Mouse (Mus musculus) mature B cell (primary cell): Measurements from ENCODE around the gene Tent5c.
"Not testable (repeated sequence)": the region's sequence is repeated elsewhere in the genome, so short reads cannot be mapped to it uniquely, and the experiment has no call there.

Experiments used
- in situ Hi-C: fragments of 300-500 bp; cut with MboI; formaldehyde crosslinking; loops from 2 replicates; pipeline ENCODE4 v1.14.3; 2019

Gene Tent5c

GRCm38 (mm10) chr3:100438461-100439002 lies 50.6 kb downstream of the Tent5c start:
- in situ Hi-C loops, result no loop called here

GRCm38 (mm10) chr3:100436756-100437155 lies 52.4 kb downstream of the Tent5c start:
- in situ Hi-C loops, result no loop called here

DNA sequence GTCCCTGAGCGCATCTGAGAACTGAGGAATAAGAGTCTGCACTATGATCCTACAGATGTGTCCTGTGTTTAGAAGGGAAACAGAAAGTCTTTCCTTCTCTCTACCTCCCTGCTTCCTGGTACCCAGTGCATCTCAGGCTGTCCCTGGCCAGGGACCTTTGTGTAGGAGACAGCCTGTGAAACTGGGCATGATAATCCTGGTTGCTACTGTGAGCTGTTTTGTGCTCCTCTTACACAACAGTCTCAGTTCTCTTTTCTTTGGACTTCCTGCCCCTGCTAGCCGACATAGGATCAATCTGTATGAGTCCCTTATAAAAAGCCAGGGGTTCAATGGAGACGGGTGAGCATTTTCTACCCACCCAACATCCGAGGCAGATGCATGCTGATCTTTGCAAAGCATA lies 57.4 kb downstream of the Tent5c start:
- in situ Hi-C loops, result no loop called here

GRCm38 (mm10) chr3:100430731-100431130 lies 58.4 kb downstream of the Tent5c start:
- in situ Hi-C loops, result no loop called here

- in situ Hi-C loops, result no loop called here
These were observed 59.0 kb downstream of the Tent5c start for GRCm38 (mm10) chr3:100430101-100430500.

DNA sequence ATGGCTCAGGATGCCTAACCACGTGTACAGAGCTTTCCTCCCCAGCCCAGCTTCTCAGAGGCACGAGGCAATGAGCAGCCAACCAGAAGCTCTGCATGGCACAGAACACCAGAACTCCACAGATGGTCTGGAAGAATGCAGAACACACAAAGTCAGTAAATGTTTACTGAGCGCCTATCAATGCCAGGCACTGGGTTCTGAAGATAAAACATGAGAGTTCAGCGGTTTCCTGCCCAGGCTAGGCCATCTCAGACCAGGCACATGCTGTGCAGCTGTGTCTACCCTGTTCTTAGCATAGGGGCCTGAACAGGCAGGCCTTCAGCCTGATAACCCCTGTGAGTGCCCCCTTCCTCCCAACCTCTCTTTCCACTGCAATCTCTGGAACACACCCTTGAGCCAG lies 59.5 kb downstream of the Tent5c start:
- in situ Hi-C loops, result no loop called here

GRCm38 (mm10) chr3:100427548-100427947 lies 61.6 kb downstream of the Tent5c start:
- in situ Hi-C loops, result no loop called here

- in situ Hi-C loops, result no loop called here
These were observed 66.5 kb downstream of the Tent5c start for GRCm38 (mm10) chr3:100422392-100423167.

DNA sequence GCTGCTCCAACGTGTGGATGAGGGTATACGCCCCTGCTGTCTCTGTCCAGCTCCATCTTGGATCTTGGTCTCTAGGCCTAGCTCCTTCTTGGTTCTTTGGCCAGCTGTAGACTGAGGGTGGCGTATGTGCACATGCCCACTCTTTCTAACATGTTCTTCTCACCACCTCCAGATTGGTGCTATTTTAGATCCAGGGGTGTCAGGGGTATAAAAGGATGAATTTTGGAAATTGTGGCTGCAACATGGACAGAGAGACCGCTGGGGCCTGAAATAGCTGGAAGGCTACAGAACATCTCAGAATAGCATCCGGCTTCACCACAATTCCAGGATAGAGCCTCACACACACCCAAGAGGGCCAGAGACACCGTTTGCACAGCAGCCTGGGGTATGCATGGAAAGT lies 67.8 kb downstream of the Tent5c start:
- in situ Hi-C loops, result no loop called here

DNA sequence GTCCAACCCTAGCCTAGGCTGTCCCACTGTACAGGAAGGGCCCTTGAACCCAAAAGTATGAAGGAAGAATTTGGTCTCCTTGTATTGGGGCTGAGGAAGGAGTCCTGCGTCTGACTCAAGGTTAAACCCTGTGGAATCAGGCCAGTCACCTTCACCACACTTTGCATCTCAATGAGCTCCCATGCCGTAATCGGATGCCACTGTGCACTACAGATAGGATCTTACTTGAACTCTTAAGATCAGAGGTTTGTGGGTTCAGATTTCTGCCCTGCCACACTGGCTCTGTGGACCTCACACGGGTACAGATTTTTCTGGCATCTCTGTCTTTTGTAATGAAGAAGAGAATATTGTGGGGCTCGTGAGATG lies 68.5 kb downstream of the Tent5c start:
- in situ Hi-C loops, result no loop called here

DNA sequence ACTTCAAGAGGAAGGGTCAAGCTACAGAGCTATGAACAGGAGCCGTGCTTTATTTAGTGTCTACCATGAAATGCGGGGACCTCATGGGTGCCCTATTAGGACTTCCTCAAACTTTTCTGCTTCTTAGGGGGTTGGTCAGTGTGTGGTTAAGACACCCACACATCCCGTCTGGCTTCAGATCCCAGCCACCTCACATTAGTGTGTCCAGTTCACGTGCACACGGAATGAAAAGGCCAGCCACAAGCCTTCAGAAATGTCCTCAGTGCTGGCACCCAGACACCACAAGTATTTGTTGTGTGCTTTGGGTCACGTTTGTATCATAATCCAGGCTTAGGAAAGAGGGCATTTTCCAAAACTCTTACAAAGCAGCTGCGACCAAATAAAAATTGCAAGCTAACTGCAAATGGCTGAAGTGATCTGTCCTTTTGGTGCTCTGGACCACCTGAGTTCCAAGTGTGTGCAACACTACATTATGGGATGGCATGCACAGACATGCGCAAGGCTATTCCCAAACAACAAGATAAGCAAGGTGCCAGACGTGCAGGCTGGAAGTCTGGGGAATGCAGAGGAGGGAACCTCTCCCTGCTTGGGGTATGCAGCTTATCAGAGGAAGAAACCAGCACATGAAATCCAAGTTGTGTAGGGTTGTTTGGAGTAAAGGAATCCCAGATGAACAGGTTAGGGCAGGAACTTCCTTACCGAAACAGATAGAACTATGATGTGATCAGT lies 69.0 kb downstream of the Tent5c start:
- in situ Hi-C loops, result no loop called here

DNA sequence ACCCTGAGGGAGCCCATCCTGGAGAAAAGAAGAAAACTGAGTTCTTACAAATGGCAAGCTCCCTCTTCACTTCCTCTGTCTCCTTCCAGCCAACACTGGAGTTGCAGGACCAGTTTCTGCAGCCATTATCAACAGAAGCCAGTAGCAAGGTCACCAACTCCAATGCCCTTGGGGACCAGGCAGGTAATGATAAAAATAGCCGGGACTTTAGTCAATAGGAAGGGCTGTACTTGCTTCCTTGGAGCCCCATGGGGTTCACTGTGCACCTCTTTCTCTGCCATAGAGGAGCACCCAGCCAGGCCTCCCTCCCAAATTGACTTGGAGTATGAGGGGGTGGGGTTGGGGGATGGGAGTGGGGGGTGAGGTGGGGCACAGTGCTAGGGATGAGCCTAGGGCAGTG lies 70.7 kb downstream of the Tent5c start:
- in situ Hi-C loops, result no loop called here

DNA sequence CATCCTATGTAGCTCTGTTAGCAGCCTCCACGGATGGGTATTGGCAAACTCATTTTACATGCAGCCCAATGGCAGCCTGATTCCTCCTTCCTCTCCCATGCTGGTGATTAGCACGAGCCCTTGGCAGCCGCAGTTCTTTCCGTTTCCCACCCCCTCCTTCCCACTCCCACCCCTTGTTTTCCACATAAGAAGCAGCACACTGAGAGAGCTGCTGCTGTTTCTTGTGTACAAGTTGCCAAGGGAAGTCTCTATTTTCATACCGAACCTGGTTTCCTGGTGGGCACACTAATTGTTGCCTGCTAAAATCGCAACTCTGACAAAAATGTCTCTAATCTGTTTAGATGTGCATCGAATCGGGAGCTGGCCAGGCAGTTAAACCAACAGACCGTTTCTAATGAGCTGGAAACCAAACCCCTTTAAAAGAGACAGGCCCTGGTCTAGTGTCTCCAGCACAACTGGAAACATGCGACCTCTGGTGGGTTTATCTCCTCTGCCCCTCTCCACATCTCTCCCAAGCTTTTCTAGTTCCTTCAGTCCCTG lies 71.3 kb downstream of the Tent5c start:
- in situ Hi-C loops, result no loop called here

DNA sequence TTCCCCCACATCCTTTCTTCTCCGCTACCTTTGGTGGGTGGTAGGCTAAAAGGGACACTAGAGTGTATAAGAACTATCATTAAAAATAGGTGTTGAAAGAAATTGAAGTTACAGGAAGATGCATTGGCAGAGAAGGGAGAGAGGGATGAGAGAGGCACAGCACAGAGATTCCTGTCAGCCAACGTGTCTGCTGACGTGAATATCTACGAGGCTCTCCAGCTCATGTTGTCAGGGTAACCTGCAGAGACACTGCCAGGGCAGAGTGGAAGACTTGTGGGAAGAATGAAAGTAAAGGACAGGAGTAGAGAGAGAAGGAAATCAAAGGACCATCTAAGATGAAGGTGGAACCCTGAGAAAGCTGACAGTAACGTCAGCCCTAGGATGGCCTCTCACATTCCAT lies 73.5 kb downstream of the Tent5c start:
- in situ Hi-C loops, result no loop called here

GRCm38 (mm10) chr3:100413586-100413985 lies 75.5 kb downstream of the Tent5c start:
- in situ Hi-C loops, result not testable (repeated sequence)

- in situ Hi-C loops, result no loop called here
These were observed 77.2 kb downstream of the Tent5c start for GRCm38 (mm10) chr3:100411945-100412344.

DNA sequence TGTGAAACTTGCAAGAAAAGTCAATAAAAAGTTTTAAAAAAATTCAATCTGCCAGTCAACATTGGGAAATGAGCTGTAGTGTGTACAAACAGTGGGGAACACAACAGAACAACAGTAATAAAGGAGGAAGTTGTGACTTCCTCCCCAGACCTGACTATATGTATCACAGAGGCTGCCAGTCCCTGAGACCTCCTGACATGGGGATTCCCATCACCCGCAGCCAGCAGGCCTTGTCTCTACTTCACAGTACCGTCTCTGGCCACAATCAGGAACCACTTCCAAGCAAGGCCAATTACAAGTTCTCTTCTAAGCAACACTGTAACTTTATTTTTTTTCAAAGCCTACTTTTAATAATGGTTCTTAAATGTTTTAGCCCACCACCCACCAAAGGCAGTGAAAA lies 79.8 kb downstream of the Tent5c start:
- in situ Hi-C loops, result no loop called here

DNA sequence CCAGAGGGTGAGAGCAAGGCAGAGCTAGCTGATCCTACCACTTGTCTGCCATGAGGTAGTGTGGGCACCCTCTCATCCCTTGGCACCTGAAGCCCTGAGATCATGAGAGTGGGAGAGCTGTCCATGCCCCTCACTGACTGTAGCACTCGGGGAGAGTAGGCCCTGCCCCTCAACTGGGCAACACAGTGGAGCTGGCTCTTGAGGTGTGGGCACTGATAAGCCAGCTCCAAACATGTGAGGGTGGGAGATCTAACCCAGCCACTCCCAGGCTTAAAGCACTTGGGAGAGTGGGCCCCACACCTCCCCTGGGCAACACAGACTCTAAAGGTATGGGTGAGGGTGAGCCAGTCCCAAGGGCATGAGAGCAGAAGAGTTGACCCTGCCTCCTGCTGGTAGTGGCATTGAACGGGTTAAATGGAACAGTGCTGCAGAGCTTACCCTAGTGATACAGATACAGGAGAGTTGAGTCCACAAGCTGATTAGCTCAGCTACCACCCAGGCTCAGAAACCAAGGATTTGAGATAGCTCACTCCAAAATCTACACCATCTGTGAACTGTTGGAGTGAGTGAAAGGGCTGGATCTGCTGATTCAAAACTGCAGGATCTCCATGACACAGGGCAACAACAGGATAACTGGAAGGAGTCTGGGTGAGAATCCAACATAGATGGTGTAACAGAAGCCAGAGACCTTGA lies 80.6 kb downstream of the Tent5c start:
- in situ Hi-C loops, result no loop called here

DNA sequence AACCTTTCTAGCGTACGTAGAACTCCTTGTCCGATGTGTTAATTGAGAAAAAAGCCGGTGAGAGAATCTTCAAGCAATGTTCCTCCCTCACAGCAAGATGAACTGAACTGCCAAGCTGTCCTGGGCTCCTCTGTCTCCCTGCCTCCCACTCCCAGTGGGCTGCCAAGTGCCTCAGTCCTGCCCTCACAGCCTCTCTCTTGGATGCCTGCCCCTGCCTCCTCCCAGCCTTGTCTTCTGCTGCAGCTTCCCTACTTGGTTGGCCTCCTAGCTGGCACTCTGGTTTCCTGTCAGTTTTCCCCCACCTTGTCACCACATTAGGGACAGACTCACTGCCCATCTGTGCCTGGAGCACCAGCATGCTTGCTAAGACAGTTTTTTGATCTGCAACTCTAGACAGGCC lies 86.5 kb downstream of the Tent5c start:
- in situ Hi-C loops, result no loop called here
